Mouse (Mus musculus) testis, adult 2 months (tissue): ENCODE measurements around the gene Extl1.

Experiments used
- CTCF ChIP-seq: fragments of 200-500 bp; IDR thresholded peaks from 2 replicates; pipeline ENCODE4 v1.5.1; 2012; ENCODE audit warnings: low read depth, mild to moderate bottlenecking, inconsistent platforms, low read length, moderate library complexity; ENCODE audit not compliant: control insufficient read depth, insufficient read depth, insufficient replicate concordance
- POLR2A ChIP-seq: fragments of 200-500 bp; IDR thresholded peaks from 2 replicates; pipeline ENCODE4 v1.6.1; 2012; ENCODE audit warnings: low read depth, mild to moderate bottlenecking, inconsistent platforms, low read length, moderate library complexity; ENCODE audit not compliant: control insufficient read depth

GRCm38 (mm10) chr4:134416177-134416576 is 32.5 kb upstream of the Extl1 start:
- TF ChIP-seq CTCF (no peak), POLR2A (no peak)
